Mouse (Mus musculus) megakaryocyte, embryonic 14.5 days (primary cell): ENCODE measurements around the gene Slco1a5.

Experiments
- FLI1 ChIP-seq: IDR thresholded peaks from 2 replicates; pipeline ENCODE4 v1.6.1; 2012; ENCODE audit warnings: low read length, inconsistent platforms, mixed read lengths
- GATA1 ChIP-seq: IDR thresholded peaks from 3 replicates; pipeline ENCODE4 v1.6.1; 2012; ENCODE audit warnings: mixed read lengths, low read length, inconsistent platforms, borderline replicate concordance

DNA sequence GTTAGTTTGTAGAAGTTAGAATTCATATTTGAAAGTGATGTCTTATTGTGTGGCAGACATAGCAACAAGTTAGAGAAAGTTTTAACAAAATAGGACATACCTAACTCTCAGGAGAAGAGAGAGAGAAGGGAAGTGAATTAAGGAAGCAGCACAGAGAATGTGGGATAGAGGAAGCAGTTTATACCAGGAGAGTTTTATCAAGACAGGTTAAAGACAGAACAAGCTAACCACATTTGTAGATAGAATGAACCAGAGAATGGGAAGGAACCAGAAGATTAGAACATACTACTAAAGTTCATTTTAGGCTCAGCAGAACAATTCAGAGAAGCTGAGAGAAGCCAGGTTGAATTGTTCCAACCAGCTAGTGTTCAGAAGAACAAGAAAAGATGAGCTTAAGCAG is 122.3 kb downstream of the Slco1a5 start:
- TF ChIP-seq GATA1: no peak
- TF ChIP-seq FLI1: no peak
